Mouse (Mus musculus): ENCODE measurements around the gene Lcor. TPM values are rescaled to one million over a fixed set of nuclear protein-coding genes. Genes with fewer than 3 reads are reported as not detected.

Lcor gene
- total and polyA plus RNA-seq, 2 experiments from 2014 or later, result 12.3 to 13.1 TPM

GRCm38 (mm10) chr19:41483445-41484040 is 1.1 kb downstream of the Lcor start:
- no peaks in the 10 kb centered on the region for H3K36me3 ChIP-seq (ENCODE audit: insufficient read depth, low read length)
- WGBS, result under 1% methylated on average over 26 of the region's 30 CpGs
- DNase-seq (ENCODE audit: low spot score), result peak; percentile 43
- peak overlapping the region; percentile 63 for H3K4me2 ChIP-seq (ENCODE audit: low read depth, low read length)
- 0 out of 2 replicates have a peak, but pooled peaks cover 3% of the 10 kb centered on the region for H3K4me1 ChIP-seq (ENCODE audit: insufficient read depth, low read length)
- peak; percentile 39 for ATAC-seq
- peak overlapping the region; percentile 86 for H3K9ac ChIP-seq (replicated peaks; ENCODE audit: low read length)
- no peaks in the 10 kb centered on the region for H3K9me3 ChIP-seq (ENCODE audit: low read length)
- H3K4me3 ChIP-seq (ENCODE audit: low read length), result peak overlapping the region; percentile 92
- H3K27me3 ChIP-seq (ENCODE audit: insufficient read depth, low read length), result no peaks in the 10 kb centered on the region
- peak overlapping the region; percentile 99 for H3K27ac ChIP-seq
- TF ChIP-seq CTCF (IDR thresholded peaks at IDR 0.05; ENCODE audit: low read depth), result no peak

GRCm38 (mm10) chr19:41484361-41484760 is 1.9 kb downstream of the Lcor start:
- WGBS, result 10% methylated on average over 5 of the region's 5 CpGs

GRCm38 (mm10) chr19:41495382-41496032 is 13.1 kb downstream of the Lcor start:
- Histone ChIP-seq H3K4me1 (ENCODE audit: insufficient read depth, low read length) (no peaks in the 10 kb centered on the region), H3K4me2 (ENCODE audit: low read depth, low read length) (no peak overlapping the region), H3K4me3 (ENCODE audit: low read length) (no peak overlapping the region), H3K27ac (no peak overlapping the region), H3K9me3 (ENCODE audit: low read length) (no peaks in the 10 kb centered on the region), H3K27me3 (ENCODE audit: insufficient read depth, low read length) (no peaks in the 10 kb centered on the region), H3K36me3 (ENCODE audit: insufficient read depth, low read length) (no peaks in the 10 kb centered on the region), H3K9ac (replicated peaks; ENCODE audit: low read length) (no peak overlapping the region)
- TF ChIP-seq CTCF (IDR thresholded peaks at IDR 0.05; ENCODE audit: low read depth), result no peak
- ATAC-seq, result no peak
- no peak for DNase-seq (ENCODE audit: low spot score)
- 75% methylated on average over 4 of the region's 4 CpGs for WGBS

More at GRCm38 (mm10) chr19:41484361-41484760, 1.9 kb downstream of the Lcor start:
- Histone ChIP-seq H3K27me3 (ENCODE audit: insufficient read depth, low read length) (no peaks in the 10 kb centered on the region), H3K27ac (no peak overlapping the region), H3K9ac (replicated peaks; ENCODE audit: low read length) (no peak overlapping the region; the same call in 1 of the 2 replicates), H3K9me3 (ENCODE audit: low read length) (no peaks in the 10 kb centered on the region), H3K4me2 (ENCODE audit: low read depth, low read length) (peak overlapping the region; percentile 63), H3K4me3 (ENCODE audit: low read length) (peak overlapping the region; percentile 92), H3K36me3 (ENCODE audit: insufficient read depth, low read length) (no peaks in the 10 kb centered on the region), H3K4me1 (ENCODE audit: insufficient read depth, low read length) (0 out of 2 replicates have a peak, but pooled peaks cover 3% of the 10 kb centered on the region)
- DNase-seq (ENCODE audit: low spot score) (no peak), ATAC-seq (no peak)
- no peak for TF ChIP-seq CTCF (IDR thresholded peaks at IDR 0.05; ENCODE audit: low read depth)

- no peaks in the 10 kb centered on the region for H3K36me3 ChIP-seq (ENCODE audit: insufficient read depth, low read length)
- ATAC-seq (no peak), DNase-seq (ENCODE audit: low spot score) (no peak)
- no peak overlapping the region for H3K4me3 ChIP-seq (ENCODE audit: low read length)
- TF ChIP-seq CTCF (IDR thresholded peaks at IDR 0.05; ENCODE audit: low read depth), result no peak
- no peaks in the 10 kb centered on the region for H3K4me1 ChIP-seq (ENCODE audit: insufficient read depth, low read length)
- H3K27ac ChIP-seq, result no peak overlapping the region
- H3K4me2 ChIP-seq (ENCODE audit: low read depth, low read length), result no peak overlapping the region
- no peaks in the 10 kb centered on the region for H3K9me3 ChIP-seq (ENCODE audit: low read length)
- no peaks in the 10 kb centered on the region for H3K27me3 ChIP-seq (ENCODE audit: insufficient read depth, low read length)
- H3K9ac ChIP-seq (replicated peaks; ENCODE audit: low read length), result no peak overlapping the region
Measured at GRCm38 (mm10) chr19:41496058-41496457, 13.6 kb downstream of the Lcor start.

DNA sequence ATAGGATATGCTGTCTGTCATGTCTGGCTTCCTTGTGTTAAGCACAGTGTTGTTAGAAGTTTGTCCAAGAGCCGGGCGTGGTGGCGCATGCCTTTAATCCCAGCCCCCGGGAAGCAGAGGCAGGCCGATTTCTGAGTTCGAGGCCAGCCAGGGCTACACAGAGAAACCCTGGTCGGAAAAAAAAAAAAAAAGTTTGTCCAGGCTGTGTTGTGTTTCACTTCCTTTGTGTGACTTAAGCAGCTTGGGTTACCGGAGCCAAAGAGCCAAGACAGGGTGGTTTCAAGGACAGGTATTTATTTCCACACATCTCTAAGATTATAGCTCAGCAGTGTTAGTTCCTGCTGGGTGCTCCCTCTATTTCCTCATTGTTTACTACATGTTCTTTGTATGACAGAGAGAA is 25.4 kb downstream of the Lcor start:
- 98% methylated on average over 8 of the region's 8 CpGs for WGBS

GRCm38 (mm10) chr19:41514836-41515235 is 32.4 kb downstream of the Lcor start:
- Histone ChIP-seq H3K27ac (no peak overlapping the region), H3K4me3 (ENCODE audit: low read length) (no peak overlapping the region)

More for the DNA sequence above, 25.4 kb downstream of the Lcor start:
- Histone ChIP-seq H3K4me1 (ENCODE audit: insufficient read depth, low read length) (no peaks in the 10 kb centered on the region), H3K9me3 (ENCODE audit: low read length) (no peaks in the 10 kb centered on the region), H3K4me2 (ENCODE audit: low read depth, low read length) (no peak overlapping the region), H3K36me3 (ENCODE audit: insufficient read depth, low read length) (no peaks in the 10 kb centered on the region), H3K27ac (no peak overlapping the region), H3K9ac (replicated peaks; ENCODE audit: low read length) (no peak overlapping the region), H3K27me3 (ENCODE audit: insufficient read depth, low read length) (no peaks in the 10 kb centered on the region), H3K4me3 (ENCODE audit: low read length) (no peak overlapping the region)
- no peak for TF ChIP-seq CTCF (IDR thresholded peaks at IDR 0.05; ENCODE audit: low read depth)
- DNase-seq (ENCODE audit: low spot score) (no peak), ATAC-seq (no peak)

GRCm38 (mm10) chr19:41515549-41515948 is 33.1 kb downstream of the Lcor start:
- WGBS, result 86% methylated on average over 1 of the region's 1 CpGs
- Histone ChIP-seq H3K9ac (replicated peaks; ENCODE audit: low read length) (no peak overlapping the region), H3K27ac (no peak overlapping the region), H3K27me3 (ENCODE audit: insufficient read depth, low read length) (no peaks in the 10 kb centered on the region), H3K9me3 (ENCODE audit: low read length) (no peaks in the 10 kb centered on the region), H3K4me3 (ENCODE audit: low read length) (no peak overlapping the region), H3K4me2 (ENCODE audit: low read depth, low read length) (no peak overlapping the region), H3K4me1 (ENCODE audit: insufficient read depth, low read length) (peaks cover 3% of the 10 kb centered on the region; the same call in 1 of the 2 replicates), H3K36me3 (ENCODE audit: insufficient read depth, low read length) (no peaks in the 10 kb centered on the region)
- no peak for TF ChIP-seq CTCF (IDR thresholded peaks at IDR 0.05; ENCODE audit: low read depth)
- DNase-seq (ENCODE audit: low spot score), result no peak
- ATAC-seq, result no peak

More at GRCm38 (mm10) chr19:41514836-41515235, 32.4 kb downstream of the Lcor start:
- Histone ChIP-seq H3K9me3 (ENCODE audit: low read length) (no peaks in the 10 kb centered on the region), H3K4me2 (ENCODE audit: low read depth, low read length) (no peak overlapping the region), H3K4me1 (ENCODE audit: insufficient read depth, low read length) (peaks cover 3% of the 10 kb centered on the region; the same call in 1 of the 2 replicates), H3K36me3 (ENCODE audit: insufficient read depth, low read length) (no peaks in the 10 kb centered on the region), H3K27me3 (ENCODE audit: insufficient read depth, low read length) (no peaks in the 10 kb centered on the region), H3K9ac (replicated peaks; ENCODE audit: low read length) (no peak overlapping the region)
- ATAC-seq (no peak), DNase-seq (ENCODE audit: low spot score) (no peak)
- no peak for TF ChIP-seq CTCF (IDR thresholded peaks at IDR 0.05; ENCODE audit: low read depth)
- WGBS, result 95% methylated on average over 1 of the region's 1 CpGs
